Comparison of ENCODE assay signal across 7 mouse cellular contexts in the genomic region with DNA sequence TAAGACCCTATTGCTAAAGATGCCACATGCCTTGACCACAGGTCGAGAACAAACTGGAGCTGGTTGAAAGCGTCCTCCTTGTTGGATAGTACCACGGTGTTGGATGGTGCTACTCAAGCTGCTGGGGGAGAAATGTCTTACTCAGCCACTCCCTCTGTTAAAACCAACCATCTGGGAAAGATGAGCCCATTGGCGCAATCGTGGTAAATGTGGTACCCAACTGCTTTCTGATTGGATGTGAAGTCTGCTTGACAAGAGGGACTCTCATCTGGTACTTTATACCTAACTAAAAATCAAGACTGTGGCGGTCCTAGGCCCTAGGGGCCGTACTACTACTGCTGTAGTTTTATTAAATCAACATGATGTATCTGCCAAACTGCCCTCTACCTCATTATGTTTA. TPM values are rescaled to one million over a fixed set of nuclear protein-coding genes. Genes with fewer than 3 reads are reported as not detected.
DNase-seq lines count a peak whose midpoint lies in the region; ATAC-seq lines count a peak whose summit lies in the region.

No protein-coding gene starts in this region.

- 0 out of 2 replicates have a peak overlapping the region, but pooled peaks have one; percentile 89 for H3K27ac ChIP-seq in embryonic facial prominence, embryonic 15.5 days (replicated peaks)
- H3K27ac ChIP-seq in limb, embryonic 12.5 days = no peak overlapping the region
- peak overlapping the region; percentile 91; the same call in 1 of the 2 replicates for H3K27ac ChIP-seq in stomach, embryonic 16.5 days (ENCODE audit: low read length)

- H3K9ac ChIP-seq in embryonic facial prominence, embryonic 15.5 days = peak overlapping the region; percentile 53; the same call in 1 of the 2 replicates
- peak overlapping the region; percentile 71 for H3K9ac ChIP-seq in limb, embryonic 12.5 days (replicated peaks)
- H3K9ac ChIP-seq in stomach, embryonic 16.5 days (ENCODE audit: low read length) = peak overlapping the region; percentile 79

- ATAC-seq in megakaryocyte, adult 5-6 weeks (ENCODE audit: poor library complexity, severe bottlenecking) = no peak
- ATAC-seq in embryonic facial prominence, embryonic 15.5 days (ENCODE audit: insufficient number of reproducible peaks, low FRiP score, low TSS enrichment, low read depth) = no peak
- ATAC-seq in limb, embryonic 12.5 days (ENCODE audit: insufficient number of reproducible peaks, insufficient read depth, low FRiP score, low TSS enrichment, low read depth) = no peak
- no peak for ATAC-seq in stomach, embryonic 16.5 days (ENCODE audit: insufficient read depth, low FRiP score)

- DNase-seq in cerebellum, adult 9-11 months = no peak
- DNase-seq in gastrocnemius, adult 18-20 months (ENCODE audit: low spot score) = no peak

- no peaks in the 10 kb centered on the region for H3K9me3 ChIP-seq in megakaryocyte, embryonic 14.5 days
- H3K9me3 ChIP-seq in embryonic facial prominence, embryonic 15.5 days (replicated peaks) = no peaks in the 10 kb centered on the region
- no peaks in the 10 kb centered on the region for H3K9me3 ChIP-seq in limb, embryonic 12.5 days
- H3K9me3 ChIP-seq in stomach, embryonic 16.5 days (replicated peaks; ENCODE audit: control insufficient read depth, low read length) = no peaks in the 10 kb centered on the region

- peaks cover 53% of the 10 kb centered on the region for H3K4me1 ChIP-seq in megakaryocyte, embryonic 14.5 days
- H3K4me1 ChIP-seq in embryonic facial prominence, embryonic 15.5 days = peaks cover 17% of the 10 kb centered on the region
- peaks cover 18% of the 10 kb centered on the region for H3K4me1 ChIP-seq in limb, embryonic 12.5 days (replicated peaks)
- peaks cover 12% of the 10 kb centered on the region for H3K4me1 ChIP-seq in stomach, embryonic 16.5 days (ENCODE audit: control insufficient read depth, insufficient read depth, low read length)

- no peaks in the 10 kb centered on the region for H3K27me3 ChIP-seq in megakaryocyte, embryonic 14.5 days (replicated peaks)
- no peaks in the 10 kb centered on the region for H3K27me3 ChIP-seq in embryonic facial prominence, embryonic 15.5 days
- H3K27me3 ChIP-seq in limb, embryonic 12.5 days = no peaks in the 10 kb centered on the region
- H3K27me3 ChIP-seq in stomach, embryonic 16.5 days (ENCODE audit: control insufficient read depth, insufficient read depth, low read length) = no peaks in the 10 kb centered on the region

- 82% methylated on average over 7 of the region's 7 CpGs for WGBS in embryonic facial prominence, embryonic 15.5 days
- 82% methylated on average over 7 of the region's 7 CpGs for WGBS in limb, embryonic 12.5 days
- WGBS in stomach, embryonic 16.5 days = 76% methylated on average over 7 of the region's 7 CpGs

- peak overlapping the region; percentile 71 for H3K4me2 ChIP-seq in embryonic facial prominence, embryonic 15.5 days (replicated peaks)
- peak overlapping the region; percentile 87 for H3K4me2 ChIP-seq in limb, embryonic 12.5 days
- peak overlapping the region; percentile 83 for H3K4me2 ChIP-seq in stomach, embryonic 16.5 days (ENCODE audit: low read depth, low read length)

- peaks cover 42% of the 10 kb centered on the region for H3K36me3 ChIP-seq in megakaryocyte, embryonic 14.5 days (replicated peaks; ENCODE audit: low read length)
- peaks cover 11% of the 10 kb centered on the region for H3K36me3 ChIP-seq in embryonic facial prominence, embryonic 15.5 days
- peaks cover 14% of the 10 kb centered on the region for H3K36me3 ChIP-seq in limb, embryonic 12.5 days
- peaks cover 4% of the 10 kb centered on the region for H3K36me3 ChIP-seq in stomach, embryonic 16.5 days (ENCODE audit: control insufficient read depth, insufficient read depth, low read length)

- H3K4me3 ChIP-seq in megakaryocyte, embryonic 14.5 days (replicated peaks) = peak overlapping the region; percentile 99
- peak overlapping the region; percentile 78 for H3K4me3 ChIP-seq in embryonic facial prominence, embryonic 15.5 days (replicated peaks)
- H3K4me3 ChIP-seq in limb, embryonic 12.5 days (replicated peaks) = peak overlapping the region; percentile 72
- peak overlapping the region; percentile 75 for H3K4me3 ChIP-seq in stomach, embryonic 16.5 days (replicated peaks; ENCODE audit: low read length)

RNA-seq across cellular contexts. Expression of gene Mitd1, which starts 1.0 kb away (rescaled TPM):
- polyA plus RNA-seq in megakaryocyte, embryonic 14.5 days (2012; ENCODE audit: insufficient read depth, low replicate concordance) = 3.0 and 10.0 TPM in 2 replicates
- 26.0 and 36.1 TPM in 2 replicates for total RNA-seq in megakaryocyte, adult 5-6 weeks (2015)
- 28.3 and 30.2 TPM in 2 replicates for total RNA-seq in megakaryocyte, adult 5-6 weeks (2017)
- 23.5 and 23.8 TPM in 2 replicates for polyA plus RNA-seq in embryonic facial prominence, embryonic 15.5 days (2015; fragmentation: Nextera tagmentation; extraction: Ambion mirVana)
- 24.3 TPM in 2 replicates for polyA plus RNA-seq in limb, embryonic 12.5 days (2016; fragmentation: Nextera tagmentation; extraction: Ambion mirVana)
- polyA plus RNA-seq in stomach, embryonic 16.5 days (2015; fragmentation: Nextera tagmentation; extraction: Ambion mirVana) = 26.4 and 28.4 TPM in 2 replicates
- total RNA-seq in gastrocnemius, adult 18-20 months (2021) = 1 to 10 TPM in 1 of 2 experiments, under 1 TPM in 1; 0.71 to 1.4 TPM

RNA-seq across cellular contexts. Expression of gene Mrpl30, which starts 1.1 kb away (rescaled TPM):
- polyA plus RNA-seq in megakaryocyte, embryonic 14.5 days (2012; ENCODE audit: insufficient read depth, low replicate concordance) = 6.9 and 19.0 TPM in 2 replicates
- 223 and 230 TPM in 2 replicates for total RNA-seq in megakaryocyte, adult 5-6 weeks (2015)
- 174 and 190 TPM in 2 replicates for total RNA-seq in megakaryocyte, adult 5-6 weeks (2017)
- 237 and 239 TPM in 2 replicates for polyA plus RNA-seq in embryonic facial prominence, embryonic 15.5 days (2015; fragmentation: Nextera tagmentation; extraction: Ambion mirVana)
- polyA plus RNA-seq in limb, embryonic 12.5 days (2016; fragmentation: Nextera tagmentation; extraction: Ambion mirVana) = 232 and 238 TPM in 2 replicates
- 216 and 225 TPM in 2 replicates for polyA plus RNA-seq in stomach, embryonic 16.5 days (2015; fragmentation: Nextera tagmentation; extraction: Ambion mirVana)
- total RNA-seq in gastrocnemius, adult 18-20 months (2021) = 100 to 1,000 TPM; 269 to 291 TPM

RNA-seq across cellular contexts. Expression of gene Lipt1, which starts 17.7 kb away (rescaled TPM):
- not detected in 2 replicates for polyA plus RNA-seq in megakaryocyte, embryonic 14.5 days (2012; ENCODE audit: insufficient read depth, low replicate concordance)
- 1.9 and 2.0 TPM in 2 replicates for total RNA-seq in megakaryocyte, adult 5-6 weeks (2015)
- total RNA-seq in megakaryocyte, adult 5-6 weeks (2017) = 0.22 and 1.5 TPM in 2 replicates
- 6.6 and 9.3 TPM in 2 replicates for polyA plus RNA-seq in embryonic facial prominence, embryonic 15.5 days (2015; fragmentation: Nextera tagmentation; extraction: Ambion mirVana)
- 8.5 and 9.4 TPM in 2 replicates for polyA plus RNA-seq in limb, embryonic 12.5 days (2016; fragmentation: Nextera tagmentation; extraction: Ambion mirVana)
- polyA plus RNA-seq in stomach, embryonic 16.5 days (2015; fragmentation: Nextera tagmentation; extraction: Ambion mirVana) = 9.0 and 9.1 TPM in 2 replicates
- total RNA-seq in gastrocnemius, adult 18-20 months (2021) = 10 to 100 TPM in 1 of 2 experiments, 1 to 10 TPM in 1; 9.6 to 10.3 TPM

RNA-seq across cellular contexts. Expression of gene Tsga10, which starts 23.0 kb away (rescaled TPM):
- 0.35 TPM in 1 of 2 replicates, not detected in the other for polyA plus RNA-seq in megakaryocyte, embryonic 14.5 days (2012; ENCODE audit: insufficient read depth, low replicate concordance)
- total RNA-seq in megakaryocyte, adult 5-6 weeks (2015) = 12.5 and 15.0 TPM in 2 replicates
- total RNA-seq in megakaryocyte, adult 5-6 weeks (2017) = 14.1 and 14.8 TPM in 2 replicates
- polyA plus RNA-seq in embryonic facial prominence, embryonic 15.5 days (2015; fragmentation: Nextera tagmentation; extraction: Ambion mirVana) = 8.3 and 8.9 TPM in 2 replicates
- 6.0 and 6.7 TPM in 2 replicates for polyA plus RNA-seq in limb, embryonic 12.5 days (2016; fragmentation: Nextera tagmentation; extraction: Ambion mirVana)
- 5.7 and 5.9 TPM in 2 replicates for polyA plus RNA-seq in stomach, embryonic 16.5 days (2015; fragmentation: Nextera tagmentation; extraction: Ambion mirVana)
- 1 to 10 TPM; 6.8 to 8.7 TPM for total RNA-seq in gastrocnemius, adult 18-20 months (2021)

RNA-seq across cellular contexts. Expression of gene Lyg2, which starts 27.1 kb away (rescaled TPM):
- not detected in 2 replicates for polyA plus RNA-seq in megakaryocyte, embryonic 14.5 days (2012; ENCODE audit: insufficient read depth, low replicate concordance)
- total RNA-seq in megakaryocyte, adult 5-6 weeks (2015) = not detected in 2 replicates
- not detected in 2 replicates for total RNA-seq in megakaryocyte, adult 5-6 weeks (2017)
- polyA plus RNA-seq in embryonic facial prominence, embryonic 15.5 days (2015; fragmentation: Nextera tagmentation; extraction: Ambion mirVana) = 1.7 and 1.8 TPM in 2 replicates
- polyA plus RNA-seq in limb, embryonic 12.5 days (2016; fragmentation: Nextera tagmentation; extraction: Ambion mirVana) = not detected in 2 replicates
- not detected in 2 replicates for polyA plus RNA-seq in stomach, embryonic 16.5 days (2015; fragmentation: Nextera tagmentation; extraction: Ambion mirVana)
- not detected for total RNA-seq in gastrocnemius, adult 18-20 months (2021)

Comparison
In these comparisons a context has a peak if more than half of its experiments do, and no peak if none do; other contexts are left out.
1. RNA of gene Mrpl30, which starts 1.1 kb away (polyA plus RNA-seq): 237 to 239 TPM in embryonic facial prominence, embryonic 15.5 days, 232 to 238 TPM in limb, embryonic 12.5 days and 216 to 225 TPM in stomach, embryonic 16.5 days; 6.9 to 19.0 TPM in megakaryocyte, embryonic 14.5 days; every median in the first group is over 10 times any median in the second.
2. Peak in every context shown above with its lines, with median percentiles within 50 percentile points of each other: H3K4me3 ChIP-seq, H3K4me2 ChIP-seq and H3K9ac ChIP-seq.